Mouse (Mus musculus) retina, postnatal 1 day (tissue): Measurements from ENCODE around the gene Mup5.
"Not testable (repeated sequence)": the region's sequence is repeated elsewhere in the genome, so short reads cannot be mapped to it uniquely, and the experiment has no call there.

ENCODE experiments used
- DNase-seq: peaks from one replicate; pipeline ENCODE4 v3.0.0-alpha.2; 2012

The Mup5 gene

DNA sequence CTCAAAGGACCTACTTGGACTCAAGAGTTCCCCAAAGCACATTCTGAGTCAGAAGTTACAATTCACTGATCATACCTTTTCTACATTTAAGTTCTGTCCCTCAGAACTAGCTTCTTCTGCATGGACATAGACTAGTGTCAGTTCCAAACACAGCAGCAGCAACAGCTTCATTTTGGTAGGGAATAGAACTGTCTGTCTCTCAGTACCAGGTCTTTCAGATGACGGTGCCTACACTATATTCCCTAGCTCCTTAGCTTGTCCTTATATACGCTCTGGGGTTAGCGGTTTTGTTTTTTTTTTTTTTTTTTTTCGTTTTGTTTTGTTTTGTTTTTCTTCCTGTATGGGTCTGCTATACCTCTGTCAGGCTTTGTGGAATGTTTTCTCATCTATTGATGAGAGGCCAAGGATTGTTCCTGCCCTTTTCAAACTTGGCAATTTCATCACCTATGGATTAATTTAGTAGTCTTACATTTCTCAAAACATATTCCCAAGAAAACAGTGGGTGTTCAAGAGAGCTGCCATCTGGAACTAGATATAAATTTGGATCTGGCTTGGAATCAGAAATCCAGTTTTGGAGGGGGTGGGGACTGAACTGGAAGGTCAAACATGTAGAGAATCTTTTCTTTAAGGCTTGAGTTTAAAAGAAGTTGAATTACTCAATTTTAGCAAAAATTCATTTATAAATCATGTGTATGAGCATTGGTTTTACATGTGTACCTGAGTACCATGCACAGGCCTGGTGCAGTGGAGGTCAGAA lies at the start of gene Mup5:
TSS of gene Mup5 (minus strand) at position 282 of the 757 bp plus-strand sequence.
- DNase-seq: no peak

DNA sequence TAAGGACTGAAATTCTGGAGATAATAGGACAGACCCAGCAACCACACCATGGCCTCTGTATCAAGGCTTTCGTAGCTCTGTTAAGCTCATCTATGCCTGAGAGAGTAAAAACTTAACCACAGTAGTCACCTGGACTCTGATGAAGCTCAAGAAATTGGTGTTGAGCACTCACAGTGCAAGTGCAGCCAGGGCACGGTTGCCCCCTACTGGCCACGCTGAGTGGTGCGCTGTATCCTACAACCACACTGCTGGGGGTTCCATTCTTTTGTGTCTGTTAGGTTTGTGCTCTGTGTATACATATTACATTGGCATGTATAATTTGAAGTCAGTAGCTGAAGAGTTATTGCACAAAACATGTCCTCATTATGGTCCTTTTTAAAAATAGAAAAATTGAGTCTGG lies 23.1 kb upstream of the Mup5 start:
- DNase-seq: no peak

DNA sequence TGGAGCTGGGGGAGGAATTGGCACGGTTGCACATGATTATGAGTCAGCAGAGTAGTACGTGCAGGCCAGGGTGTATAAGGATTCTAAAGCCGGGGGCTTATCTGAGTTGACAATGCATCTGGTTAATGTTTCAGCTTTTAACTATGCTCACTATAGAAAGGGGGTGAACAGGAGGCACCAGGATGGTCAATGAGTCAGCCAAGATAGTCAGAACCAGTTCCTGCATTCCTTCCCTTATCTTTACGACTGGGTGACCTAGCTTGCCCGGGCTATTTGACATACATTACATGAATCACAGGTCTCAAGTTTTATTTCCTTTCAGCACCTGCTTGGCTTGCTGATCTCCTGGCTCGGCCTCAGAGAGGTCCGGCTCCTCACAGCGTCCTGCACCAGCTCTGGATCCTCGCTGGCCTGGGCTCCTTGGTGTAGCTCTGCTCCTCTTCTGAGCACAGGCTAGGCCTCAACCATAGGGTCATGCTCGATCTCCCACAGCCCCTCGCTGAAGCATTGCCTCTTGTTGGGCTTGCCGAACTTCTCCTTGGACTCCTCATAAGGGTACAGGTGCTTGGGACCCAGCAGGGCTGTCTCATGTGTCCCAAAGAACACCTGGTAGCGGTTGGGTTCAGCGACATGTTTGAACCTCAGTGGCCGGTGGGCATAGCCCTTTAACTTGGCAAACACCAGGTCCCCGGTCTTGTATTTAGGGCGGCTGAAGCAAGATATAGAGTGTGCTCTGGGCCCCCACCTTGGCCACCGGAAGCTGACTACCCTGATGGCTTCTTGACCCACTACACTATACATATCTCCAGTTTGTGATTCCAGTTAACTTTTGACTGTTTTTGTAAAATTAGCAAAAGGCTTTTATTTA lies 21.0 kb upstream of the Mup5 start:
- DNase-seq: no peak

DNA sequence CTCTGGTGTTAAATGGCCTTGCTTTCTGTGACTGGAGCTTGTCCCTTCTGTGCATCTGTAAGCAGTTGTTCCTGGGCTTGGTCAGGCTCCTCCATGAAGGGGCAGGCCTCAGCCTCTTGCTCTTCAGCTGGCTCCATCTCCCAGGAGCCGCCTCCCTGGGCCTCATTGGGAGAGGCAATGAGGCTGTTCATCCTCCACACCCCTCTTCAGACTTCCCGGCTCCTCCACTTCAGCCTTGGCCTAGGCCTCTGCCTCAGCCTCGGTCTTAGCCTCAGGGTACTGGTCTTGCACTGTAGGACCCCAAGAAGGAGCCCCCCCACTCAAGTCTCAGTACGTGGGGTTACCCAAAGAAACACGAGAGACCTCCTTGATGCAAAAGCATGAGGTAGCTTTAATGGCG lies 20.3 kb upstream of the Mup5 start:
- no peak for DNase-seq

DNA sequence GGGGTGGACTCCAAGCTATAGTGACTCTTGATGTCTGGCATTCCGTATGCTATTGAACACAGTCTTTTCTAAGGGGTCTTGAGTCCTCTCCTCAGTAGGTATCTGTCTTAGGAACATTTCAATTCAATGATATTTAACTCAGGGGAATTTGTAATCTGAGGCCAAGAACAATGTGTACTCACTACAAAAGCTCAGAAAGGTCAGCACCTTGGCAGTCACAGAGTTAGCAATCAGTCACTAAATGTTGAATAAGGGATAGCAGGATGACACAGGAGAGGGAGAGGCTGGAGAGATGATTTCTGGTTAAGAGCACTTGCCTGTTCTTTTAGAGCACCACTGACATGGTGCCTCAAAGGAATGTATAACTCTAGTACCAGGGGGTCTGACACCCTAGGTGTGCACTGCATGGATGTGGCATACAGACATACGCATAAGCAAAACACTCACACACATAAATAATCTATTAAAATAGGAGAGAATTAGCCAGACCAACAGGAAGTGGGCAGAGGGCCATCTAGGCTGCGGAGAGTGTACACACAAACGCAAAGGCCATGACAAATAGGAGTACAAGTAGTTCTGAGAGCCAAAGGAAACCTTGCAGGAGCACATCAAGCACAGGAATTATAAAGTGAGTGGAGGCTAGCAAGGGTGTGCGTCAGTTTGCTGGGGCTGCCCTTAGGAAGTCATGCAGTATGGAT lies 9.9 kb upstream of the Mup5 start:
- DNase-seq: no peak

DNA sequence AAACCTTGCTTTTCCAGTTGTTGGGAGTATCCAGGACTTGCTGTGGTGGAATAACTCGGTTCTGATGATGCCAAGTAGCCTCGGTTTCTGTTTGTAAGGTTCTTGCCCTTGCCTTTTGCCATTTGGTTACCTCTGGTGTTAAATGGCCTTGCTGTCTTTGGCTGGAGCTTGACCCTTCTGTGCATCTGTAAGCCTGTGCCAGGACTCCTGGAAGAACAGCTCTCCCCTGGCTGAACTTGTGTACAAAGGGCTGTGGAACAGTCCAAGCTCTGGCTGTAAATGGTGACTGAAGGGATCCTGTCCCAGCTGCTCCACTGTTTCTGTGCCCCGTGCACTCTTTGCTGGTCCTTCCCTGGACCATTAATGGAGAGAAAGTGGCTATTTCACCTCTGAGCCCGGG lies 5.8 kb downstream of the Mup5 start:
- DNase-seq: no peak

DNA sequence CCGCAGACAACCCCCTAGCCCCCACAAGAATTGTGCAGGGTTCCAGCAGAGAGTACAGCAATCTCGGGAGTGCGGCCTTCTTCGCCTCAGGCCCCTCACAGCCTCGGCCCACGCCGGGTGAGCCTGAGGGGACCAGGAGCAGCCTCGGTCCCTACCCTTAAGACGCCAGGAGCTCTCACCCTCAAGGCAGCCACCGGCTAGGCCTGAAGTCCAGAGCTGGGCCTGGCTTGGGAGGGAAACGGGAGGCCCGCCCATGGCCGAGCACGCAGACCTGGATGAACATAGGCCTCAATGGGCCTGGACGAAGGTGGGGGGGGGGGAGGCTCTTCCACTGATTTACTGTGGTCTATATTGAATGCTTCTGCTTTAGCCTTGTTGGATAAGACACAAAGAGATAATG lies 11.8 kb downstream of the Mup5 start:
- no peak for DNase-seq

DNA sequence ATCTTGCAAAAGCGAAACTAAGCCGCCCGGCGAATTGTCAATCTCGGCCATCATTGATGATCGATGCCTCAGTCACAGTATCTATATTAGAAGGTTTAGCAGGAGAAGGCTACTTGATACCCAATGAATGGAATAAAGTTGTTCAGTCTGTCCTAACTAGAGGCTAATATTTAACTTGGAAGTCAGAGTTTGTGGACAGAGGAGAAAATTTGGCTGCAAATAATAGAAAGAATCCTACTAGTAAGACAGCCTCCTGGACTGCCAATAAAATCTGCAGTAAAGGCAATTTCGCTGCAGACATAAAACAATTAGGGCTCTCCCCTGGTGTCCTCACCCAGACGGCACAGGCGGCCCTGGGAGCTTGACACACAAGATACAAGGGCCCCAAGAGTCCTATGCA lies 12.5 kb downstream of the Mup5 start:
- not testable (repeated sequence) for DNase-seq

DNA sequence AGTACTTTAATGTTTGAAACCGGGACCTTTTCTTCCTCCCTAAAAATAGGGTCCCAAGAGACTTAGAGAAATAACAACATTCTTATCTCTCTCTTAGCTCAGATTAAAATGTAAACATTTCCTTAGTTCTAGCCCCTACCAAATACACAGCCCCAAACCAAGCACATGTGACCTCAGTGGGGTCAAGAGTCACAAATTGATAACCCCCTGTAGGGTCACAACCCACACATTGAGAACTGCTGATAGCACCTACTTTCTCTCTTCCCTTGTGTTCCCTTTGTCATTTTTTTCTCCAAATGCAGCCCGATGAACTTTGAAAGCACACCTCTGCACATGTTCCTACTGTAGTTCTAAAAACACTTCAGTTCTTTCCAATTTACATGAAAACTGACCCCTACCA lies 19.4 kb downstream of the Mup5 start:
- DNase-seq: no peak

DNA sequence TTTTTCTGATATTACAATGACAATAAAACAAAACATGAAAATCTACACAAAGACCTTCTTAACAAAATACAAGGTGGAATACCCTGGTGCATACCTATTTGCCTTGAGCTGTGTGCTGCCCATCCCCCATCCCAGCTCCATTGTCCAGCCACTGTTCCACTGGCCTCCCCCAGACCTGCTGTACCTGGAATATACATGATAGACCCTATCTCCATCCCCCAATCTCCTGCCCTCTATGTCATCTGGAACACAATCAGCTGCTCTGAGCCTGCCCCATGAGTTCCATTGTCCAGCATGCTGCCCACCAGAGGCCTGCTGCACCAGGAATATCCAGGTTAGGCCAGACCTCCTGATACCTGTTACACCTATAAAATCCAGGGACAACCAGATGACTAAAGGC lies 21.6 kb downstream of the Mup5 start:
- no peak for DNase-seq

DNA sequence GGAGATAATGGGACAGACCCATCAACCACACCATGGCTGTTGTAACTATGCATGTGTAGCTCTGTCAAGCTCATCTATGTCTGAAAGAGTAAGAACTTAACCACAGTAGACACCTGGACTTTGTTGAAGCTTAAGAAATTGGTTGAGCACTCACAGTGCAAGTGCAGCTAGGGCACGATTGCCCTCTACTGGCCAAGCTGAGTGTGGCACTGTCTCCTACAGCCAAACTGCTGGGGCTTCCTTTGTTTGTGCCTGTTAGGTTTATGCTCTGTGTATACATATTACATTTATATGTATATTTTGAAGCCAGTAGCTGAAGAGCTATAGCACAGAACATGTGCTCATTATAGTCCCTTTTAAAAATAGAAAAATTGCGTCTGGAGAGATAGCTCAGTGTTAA lies 23.8 kb downstream of the Mup5 start:
- DNase-seq: peak; percentile 43

DNA sequence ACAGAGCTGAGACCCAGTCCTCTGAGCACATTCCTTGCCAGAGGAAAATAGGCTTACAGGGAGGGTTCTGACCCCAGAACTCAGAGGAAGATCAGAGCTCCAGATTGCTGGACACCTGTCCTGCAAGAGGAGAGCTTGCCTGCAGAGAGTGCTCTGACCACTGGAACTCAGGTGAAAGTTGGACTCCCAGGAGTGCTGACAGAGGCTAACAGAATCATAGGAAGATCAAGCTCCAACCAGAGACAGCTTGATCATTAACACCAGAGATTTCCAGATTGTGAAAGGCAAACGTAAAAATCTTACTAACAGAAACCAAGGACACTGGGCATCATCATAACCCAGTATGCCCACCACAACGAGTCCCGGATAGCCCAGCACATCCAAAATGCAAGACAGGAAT lies 26.1 kb downstream of the Mup5 start:
- not testable (repeated sequence) for DNase-seq

DNA sequence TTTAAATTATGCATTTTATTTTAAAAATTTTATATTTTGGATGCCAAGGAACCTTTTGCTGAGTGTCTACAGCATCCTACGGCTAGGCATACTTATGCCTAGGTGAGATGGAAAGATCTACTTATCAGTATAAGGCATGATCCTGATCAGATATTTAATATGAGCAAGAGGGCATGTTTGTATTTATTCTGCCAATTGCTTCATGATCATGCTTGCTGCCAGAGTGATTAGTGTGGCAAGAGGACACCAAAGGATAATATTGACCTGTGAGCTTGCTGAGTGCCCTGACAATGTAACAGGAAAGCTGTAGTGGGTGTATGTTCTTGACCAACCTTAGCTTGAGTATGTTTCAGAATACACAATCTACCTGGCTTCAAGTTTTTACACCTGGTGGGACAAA lies 45.3 kb downstream of the Mup5 start:
- DNase-seq: not testable (repeated sequence)

DNA sequence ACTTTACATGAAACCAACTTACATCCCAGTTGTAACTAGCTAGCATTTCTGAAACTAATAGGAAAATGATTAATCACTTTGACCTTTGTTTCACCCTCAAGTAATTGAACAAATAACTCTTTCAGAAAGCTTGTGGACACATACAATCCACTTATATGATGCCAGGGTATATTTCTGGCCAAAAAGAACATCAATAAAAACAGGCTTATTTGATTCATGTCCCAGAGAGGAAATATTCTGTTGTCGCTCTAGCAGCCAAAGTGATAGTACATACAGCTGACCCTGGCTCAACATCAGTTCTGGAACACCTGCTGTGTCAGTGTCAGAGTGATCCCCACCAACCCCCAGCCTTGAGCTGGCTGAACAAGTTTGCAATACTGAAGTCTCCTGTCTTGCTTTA lies 50.8 kb downstream of the Mup5 start:
- DNase-seq: not testable (repeated sequence)

DNA sequence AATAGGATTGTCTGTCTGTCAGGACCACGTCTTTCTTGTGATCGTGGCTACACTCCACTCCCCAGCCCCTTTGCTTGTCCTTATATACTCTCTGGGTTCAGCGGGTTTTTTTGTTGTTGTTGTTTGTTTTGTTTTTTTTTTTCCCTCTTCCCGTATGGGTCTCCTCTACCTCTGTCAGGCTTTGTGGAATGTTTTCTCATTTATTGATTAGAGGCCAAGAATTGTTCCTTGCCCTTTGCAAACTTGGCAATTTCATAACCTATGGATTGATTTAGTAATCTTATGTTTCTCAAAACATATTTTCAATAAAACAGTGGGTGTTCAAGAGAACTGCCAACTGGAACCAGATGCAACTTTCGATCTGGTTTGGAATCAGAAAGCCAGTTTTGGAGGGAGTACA lies 52.9 kb downstream of the Mup5 start, which contains the start of gene Mup19:
TSS of gene Mup19 (minus strand) at position 101 of the 400 bp plus-strand sequence.
- DNase-seq: not testable (repeated sequence)
